Mouse (Mus musculus): ENCODE measurements around the gene Dgkh. TPM values are rescaled to one million over a fixed set of nuclear protein-coding genes. Genes with fewer than 3 reads are reported as not detected.

The Dgkh gene
- polyA plus RNA-seq, 1 experiment from 2014 or later: 0.48 TPM

DNA sequence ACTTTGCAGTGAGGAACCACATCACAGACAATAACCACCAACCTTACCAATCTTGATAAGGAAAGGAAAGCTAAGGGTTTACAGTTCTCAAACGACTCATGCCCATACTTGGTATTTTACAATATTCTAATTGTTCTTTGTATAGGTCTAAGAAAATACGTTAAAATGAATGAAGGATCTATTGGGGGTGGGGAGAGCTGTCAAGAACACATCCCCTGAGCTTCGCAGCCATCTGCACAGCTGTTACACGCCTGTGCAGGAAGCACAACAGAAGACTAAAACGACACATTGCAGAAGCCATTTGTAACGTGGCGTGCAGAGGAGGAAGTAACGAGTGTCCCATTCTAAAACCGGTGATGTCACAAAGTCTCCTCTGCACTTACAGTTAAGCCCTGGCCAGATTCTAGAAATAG lies 113.7 kb downstream of the Dgkh start:
- Histone ChIP-seq H3K36me3 (replicated peaks; ENCODE audit: insufficient read depth, low read length) (no peaks in the 10 kb centered on the region), H3K9ac (replicated peaks) (no peak overlapping the region), H3K27me3 (ENCODE audit: insufficient read depth, low read length) (no peaks in the 10 kb centered on the region), H3K9me3 (ENCODE audit: low read length) (no peaks in the 10 kb centered on the region), H3K27ac (ENCODE audit: low read depth) (no peak overlapping the region), H3K4me3 (ENCODE audit: low read depth, low read length) (no peak overlapping the region), H3K4me2 (ENCODE audit: low read depth, low read length) (no peak overlapping the region), H3K4me1 (ENCODE audit: insufficient read depth) (no peaks in the 10 kb centered on the region)
- TF ChIP-seq CTCF (IDR thresholded peaks at IDR 0.05; ENCODE audit: low read depth): no peak
- no peak for TF ChIP-seq EP300 (IDR thresholded peaks at IDR 0.05; ENCODE audit: low read depth)
- no peak for DNase-seq
- no peak for ATAC-seq
- 46% methylated on average over 9 of the region's 9 CpGs for WGBS (ENCODE audit: insufficient replicate concordance)

- no peaks in the 10 kb centered on the region for H3K36me3 ChIP-seq (replicated peaks; ENCODE audit: insufficient read depth, low read length)
- no peak overlapping the region for H3K27ac ChIP-seq (ENCODE audit: low read depth)
- DNase-seq: no peak
- ATAC-seq: no peak
- TF ChIP-seq EP300 (IDR thresholded peaks at IDR 0.05; ENCODE audit: low read depth): no peak
- peak; percentile 48 for TF ChIP-seq CTCF (IDR thresholded peaks at IDR 0.05; ENCODE audit: low read depth)
- H3K4me3 ChIP-seq (ENCODE audit: low read depth, low read length): no peak overlapping the region
- H3K9ac ChIP-seq (replicated peaks): no peak overlapping the region
- WGBS (ENCODE audit: insufficient replicate concordance): 72% methylated on average over 5 of the region's 5 CpGs
- no peaks in the 10 kb centered on the region for H3K27me3 ChIP-seq (ENCODE audit: insufficient read depth, low read length)
- H3K9me3 ChIP-seq (ENCODE audit: low read length): no peaks in the 10 kb centered on the region
- no peaks in the 10 kb centered on the region for H3K4me1 ChIP-seq (ENCODE audit: insufficient read depth)
- H3K4me2 ChIP-seq (ENCODE audit: low read depth, low read length): no peak overlapping the region
Measured at GRCm38 (mm10) chr14:78613569-78613968, 119.0 kb downstream of the Dgkh start.

DNA sequence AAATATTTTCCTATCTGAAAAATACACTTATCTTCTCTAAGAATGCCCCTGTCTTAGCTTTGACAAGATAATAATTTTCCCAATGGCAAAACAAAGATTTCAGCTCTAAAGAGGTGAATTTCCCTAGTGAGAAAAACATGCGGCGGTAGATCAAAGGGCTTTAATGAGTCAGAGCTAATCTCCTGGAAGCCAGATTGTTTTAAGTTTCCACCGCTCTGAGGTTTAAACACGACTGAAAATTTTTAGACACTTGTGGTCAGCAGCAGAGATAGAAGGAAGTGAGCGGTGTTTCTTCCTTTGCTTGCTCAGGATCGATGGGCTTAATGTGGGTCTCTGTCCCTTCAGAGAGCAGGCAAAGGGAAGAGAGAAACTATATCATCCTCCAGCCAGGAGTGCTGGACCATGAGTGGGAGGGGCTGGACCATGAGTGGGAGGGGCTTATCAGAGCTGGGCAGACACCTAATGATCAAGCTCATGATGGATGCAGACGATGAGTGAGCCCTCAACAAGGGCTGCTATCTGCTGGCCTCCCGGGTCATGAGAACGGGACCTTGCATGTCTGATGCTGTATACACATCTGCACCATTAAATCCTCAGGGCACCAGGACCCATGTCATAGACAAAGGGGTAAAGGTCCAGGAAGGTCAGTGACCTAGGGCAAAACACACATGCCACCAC lies 120.3 kb downstream of the Dgkh start:
- Histone ChIP-seq H3K27ac (ENCODE audit: low read depth) (no peak overlapping the region), H3K9ac (replicated peaks) (no peak overlapping the region), H3K4me3 (ENCODE audit: low read depth, low read length) (no peak overlapping the region), H3K27me3 (ENCODE audit: insufficient read depth, low read length) (no peaks in the 10 kb centered on the region), H3K36me3 (replicated peaks; ENCODE audit: insufficient read depth, low read length) (no peaks in the 10 kb centered on the region), H3K9me3 (ENCODE audit: low read length) (no peaks in the 10 kb centered on the region), H3K4me2 (ENCODE audit: low read depth, low read length) (no peak overlapping the region), H3K4me1 (ENCODE audit: insufficient read depth) (no peaks in the 10 kb centered on the region)
- TF ChIP-seq CTCF (IDR thresholded peaks at IDR 0.05; ENCODE audit: low read depth) (no peak), EP300 (IDR thresholded peaks at IDR 0.05; ENCODE audit: low read depth) (no peak)
- DNase-seq: no peak
- ATAC-seq: no peak
- 66% methylated on average over 9 of the region's 9 CpGs for WGBS (ENCODE audit: insufficient replicate concordance)

DNA sequence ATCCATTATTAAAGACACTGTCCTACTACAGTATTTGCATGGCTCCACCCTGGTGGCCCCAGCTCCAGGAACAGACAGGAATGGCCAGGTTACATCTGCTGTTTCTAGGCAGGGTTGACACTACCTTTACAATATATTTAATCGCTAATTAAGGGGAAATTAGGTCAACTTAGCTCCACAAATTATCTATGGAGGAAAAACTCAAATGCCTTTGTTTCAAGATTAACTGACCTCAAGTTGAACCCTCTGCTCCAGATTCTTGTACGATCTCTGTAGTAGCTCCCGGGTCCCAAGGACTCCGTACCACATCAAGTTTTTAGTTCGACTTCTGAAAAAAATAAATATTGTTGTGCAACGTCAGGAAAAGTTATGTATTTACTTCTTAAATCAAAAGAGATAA lies 137.7 kb downstream of the Dgkh start:
- DNase-seq (no peak), ATAC-seq (no peak)
- H3K27ac ChIP-seq (ENCODE audit: low read depth): no peak overlapping the region
- no peak overlapping the region for H3K4me3 ChIP-seq (ENCODE audit: low read depth, low read length)
- H3K9ac ChIP-seq (replicated peaks): no peak overlapping the region
- H3K9me3 ChIP-seq (ENCODE audit: low read length): no peaks in the 10 kb centered on the region
- no peaks in the 10 kb centered on the region for H3K36me3 ChIP-seq (replicated peaks; ENCODE audit: insufficient read depth, low read length)
- no peak overlapping the region for H3K4me2 ChIP-seq (ENCODE audit: low read depth, low read length)
- TF ChIP-seq EP300 (IDR thresholded peaks at IDR 0.05; ENCODE audit: low read depth) (no peak), CTCF (IDR thresholded peaks at IDR 0.05; ENCODE audit: low read depth) (no peak)
- WGBS (ENCODE audit: insufficient replicate concordance): 76% methylated on average over 6 of the region's 6 CpGs
- H3K27me3 ChIP-seq (ENCODE audit: insufficient read depth, low read length): no peaks in the 10 kb centered on the region
- no peaks in the 10 kb centered on the region for H3K4me1 ChIP-seq (ENCODE audit: insufficient read depth)

DNA sequence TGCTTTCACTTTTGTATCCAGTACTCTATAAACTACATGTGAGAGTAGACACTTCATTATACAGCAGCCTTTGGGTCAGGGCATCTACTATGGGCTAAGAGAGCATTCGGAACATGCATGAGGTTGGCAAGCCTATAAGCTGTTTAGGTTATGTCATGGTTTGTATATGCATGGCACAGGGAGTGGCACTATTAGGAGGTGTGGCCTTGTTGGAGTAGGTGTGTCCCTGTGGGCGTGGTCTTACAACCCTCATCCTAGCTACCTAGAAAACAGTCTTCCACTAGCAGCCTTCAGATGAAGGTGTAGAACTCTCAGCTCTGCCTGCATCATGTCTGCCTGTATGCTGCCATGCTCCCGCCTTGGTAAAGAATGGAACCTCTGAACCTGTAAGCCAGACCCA lies 139.6 kb downstream of the Dgkh start:
- ATAC-seq (no peak), DNase-seq (no peak)
- Histone ChIP-seq H3K9ac (replicated peaks) (no peak overlapping the region), H3K27me3 (ENCODE audit: insufficient read depth, low read length) (no peaks in the 10 kb centered on the region), H3K9me3 (ENCODE audit: low read length) (no peaks in the 10 kb centered on the region), H3K36me3 (replicated peaks; ENCODE audit: insufficient read depth, low read length) (no peaks in the 10 kb centered on the region), H3K4me3 (ENCODE audit: low read depth, low read length) (no peak overlapping the region), H3K27ac (ENCODE audit: low read depth) (no peak overlapping the region), H3K4me2 (ENCODE audit: low read depth, low read length) (no peak overlapping the region), H3K4me1 (ENCODE audit: insufficient read depth) (no peaks in the 10 kb centered on the region)
- no peak for TF ChIP-seq CTCF (IDR thresholded peaks at IDR 0.05; ENCODE audit: low read depth)
- TF ChIP-seq EP300 (IDR thresholded peaks at IDR 0.05; ENCODE audit: low read depth): no peak
- WGBS (ENCODE audit: insufficient replicate concordance): 71% methylated on average over 3 of the region's 3 CpGs

- ATAC-seq: no peak
- 11% methylated on average over 2 of the region's 2 CpGs for WGBS (ENCODE audit: insufficient replicate concordance)
- no peaks in the 10 kb centered on the region for H3K27me3 ChIP-seq (ENCODE audit: insufficient read depth, low read length)
- TF ChIP-seq CTCF (IDR thresholded peaks at IDR 0.05; ENCODE audit: low read depth) (peak; percentile 54), EP300 (IDR thresholded peaks at IDR 0.05; ENCODE audit: low read depth) (no peak)
- no peaks in the 10 kb centered on the region for H3K36me3 ChIP-seq (replicated peaks; ENCODE audit: insufficient read depth, low read length)
- no peaks in the 10 kb centered on the region for H3K9me3 ChIP-seq (ENCODE audit: low read length)
- no peaks in the 10 kb centered on the region for H3K4me1 ChIP-seq (ENCODE audit: insufficient read depth)
- no peak overlapping the region for H3K27ac ChIP-seq (ENCODE audit: low read depth)
- H3K4me3 ChIP-seq (ENCODE audit: low read depth, low read length): no peak overlapping the region
- DNase-seq: peak; percentile 39
- no peak overlapping the region for H3K4me2 ChIP-seq (ENCODE audit: low read depth, low read length)
- no peak overlapping the region for H3K9ac ChIP-seq (replicated peaks)
Measured at GRCm38 (mm10) chr14:78590335-78590734, 142.2 kb downstream of the Dgkh start.

Data from liver, postnatal 0 days (tissue).